Mouse (Mus musculus) erythroblast, embryonic 14.5 days (primary cell): ENCODE results near the gene Rab29.
"Not testable (repeated sequence)": the region's sequence is repeated elsewhere in the genome, so short reads cannot be mapped to it uniquely, and the experiment has no call there.

ENCODE experiments used
- GATA1 ChIP-seq: IDR thresholded peaks from 2 replicates; pipeline ENCODE4 v1.6.1; 2012; ENCODE audit warnings: low read length, inconsistent platforms, mixed read lengths
- TAL1 ChIP-seq: IDR thresholded peaks from 3 replicates; pipeline ENCODE4 v1.6.1; 2012; ENCODE audit warnings: low read length, inconsistent platforms, mixed read lengths

GRCm38 (mm10) chr1:131909236-131909635, 42.2 kb downstream of the Rab29 start:
- not testable (repeated sequence) for TF ChIP-seq GATA1, TAL1
